Comparison of ENCODE assay signal across 25 mouse cellular contexts in the genomic region with DNA sequence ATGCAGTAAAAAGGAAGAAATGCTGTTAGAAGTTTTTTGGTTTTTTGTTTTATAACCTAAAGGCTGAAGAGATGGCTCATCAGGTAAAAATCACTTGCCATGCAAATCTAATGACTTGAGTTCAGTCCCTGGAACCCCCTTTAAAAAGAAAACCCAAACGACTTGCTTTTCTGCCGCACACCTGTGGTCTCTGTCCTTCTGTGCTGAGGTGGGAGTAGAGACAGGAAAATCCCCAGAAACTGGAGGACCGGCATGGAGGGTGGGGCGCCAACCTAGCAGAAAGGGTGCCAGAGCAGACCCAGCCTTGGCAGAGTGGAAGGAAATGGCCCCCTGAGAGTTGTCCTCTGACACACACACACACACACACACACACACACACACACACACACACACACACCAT. TPM values are rescaled to one million over a fixed set of nuclear protein-coding genes. Genes with fewer than 3 reads are reported as not detected.
DNase-seq lines count a peak whose midpoint lies in the region; ATAC-seq and TF ChIP-seq lines count a peak whose summit lies in the region.
"Had no signal": no experiment of that assay in that cellular context is flagged by ENCODE, and none has a peak within 500 bp of the region (broad histone marks: within the 10 kb centered on the region; RNA-seq: fewer than 3 reads in every experiment).

No protein-coding gene starts in this region.

- ATAC-seq in activated CD4-positive, CD25-positive, alpha-beta regulatory T cell, adult 4 months: peak; percentile 26
- no peak for ATAC-seq in cerebellum, adult (ENCODE audit: insufficient number of reproducible peaks, low FRiP score, low TSS enrichment)
- ATAC-seq: forebrain, embryonic 14.5 days; forebrain, postnatal 0 days; hindbrain, embryonic 16.5 days had no signal

- no peak for TF ChIP-seq CTCF in gastrocnemius, adult 2 months (IDR thresholded peaks at IDR 0.05)

- no peak overlapping the region for H3K4me3 ChIP-seq in gastrocnemius, adult 2 months
- H3K4me3 ChIP-seq: embryonic facial prominence, embryonic 12.5 days; embryonic facial prominence, embryonic 15.5 days; heart, embryonic 12.5 days; heart, embryonic 15.5 days; hindbrain, embryonic 10.5 days; hindbrain, embryonic 13.5 days had no signal

- DNase-seq in A20 (ENCODE audit: low read depth, low spot score): peak; percentile 67
- peak; percentile 20 for DNase-seq in CD4-positive helper T cell, adult 2 months (ENCODE audit: low read depth, low spot score)
- DNase-seq in gastrocnemius, adult 2 months: no peak
- DNase-seq in gastrocnemius, postnatal 25 days: no peak
- DNase-seq: adrenal gland, postnatal 10 days; adrenal gland, postnatal 36 days; cerebellum, adult 11 months; cerebellum, adult 2 months; cerebellum, adult 9-11 months; cerebellum, postnatal 25 days; forebrain, postnatal 0 days; gastrocnemius, postnatal 36 days; heart, postnatal 10 days; heart, postnatal 36 days; kidney, adult 11 months had no signal

- H3K27ac ChIP-seq in gastrocnemius, adult 2 months: no peak overlapping the region
- H3K27ac ChIP-seq: embryonic facial prominence, embryonic 12.5 days; embryonic facial prominence, embryonic 15.5 days; heart, embryonic 15.5 days; hindbrain, embryonic 10.5 days; hindbrain, embryonic 13.5 days had no signal

- intact Hi-C loops in gastrocnemius, adult 2 months (cut with DNase I): no loop called here

RNA-seq across cellular contexts. Expression of a gene that starts 13.6 kb away (rescaled TPM):
- 10 to 100 TPM; 30.6 to 51.3 TPM for polyA plus RNA-seq in activated CD4-positive, CD25-positive, alpha-beta regulatory T cell, adult 4 months (2017; shearing (Covaris generic))
- under 1 TPM in 1 of 2 experiments, not detected in 1; 0.08 TPM for total RNA-seq in gastrocnemius, adult 2 months (2021)
- under 1 TPM in 1 of 2 experiments, not detected in 1; 0.05 TPM for total RNA-seq in gastrocnemius, postnatal 25 days (2021)
- polyA plus RNA-seq: forebrain, embryonic 14.5 days had no signal

RNA-seq across cellular contexts. Expression of a gene that starts 26.0 kb away (rescaled TPM):
- polyA plus RNA-seq in activated CD4-positive, CD25-positive, alpha-beta regulatory T cell, adult 4 months (2017; shearing (Covaris generic)): 10 to 100 TPM; 63.9 to 74.0 TPM
- 10 to 100 TPM; 11.9 to 13.8 TPM for total RNA-seq in gastrocnemius, adult 2 months (2021)
- total RNA-seq in gastrocnemius, postnatal 25 days (2021): 10 to 100 TPM; 10.2 to 10.5 TPM

RNA-seq across cellular contexts. Expression of a gene that starts 26.1 kb away (rescaled TPM):
- polyA plus RNA-seq in activated CD4-positive, CD25-positive, alpha-beta regulatory T cell, adult 4 months (2017; shearing (Covaris generic)): 10 to 100 TPM; 60.7 to 68.8 TPM
- 100 to 1,000 TPM in 1 of 2 experiments, 10 to 100 TPM in 1; 97.7 to 111 TPM for total RNA-seq in gastrocnemius, adult 2 months (2021)
- 10 to 100 TPM; 87.1 to 92.7 TPM for total RNA-seq in gastrocnemius, postnatal 25 days (2021)

Comparison
In these comparisons a context has a peak if more than half of its experiments do, and no peak if none do; other contexts are left out.
1. DNase-seq: peak in A20 (single experiment) and CD4-positive helper T cell, adult 2 months (single experiment); none in gastrocnemius, adult 2 months (single experiment) and gastrocnemius, postnatal 25 days (single experiment).